Mouse (Mus musculus): ENCODE measurements around the gene Grin2c.

The Grin2c gene

GRCm38 (mm10) chr11:115267061-115267883 lies at the start of gene Grin2c:
Grin2c (minus strand) TSS chr11:115267243.
- DNase-seq (ENCODE audit: low read depth, low spot score) = no peak

DNA sequence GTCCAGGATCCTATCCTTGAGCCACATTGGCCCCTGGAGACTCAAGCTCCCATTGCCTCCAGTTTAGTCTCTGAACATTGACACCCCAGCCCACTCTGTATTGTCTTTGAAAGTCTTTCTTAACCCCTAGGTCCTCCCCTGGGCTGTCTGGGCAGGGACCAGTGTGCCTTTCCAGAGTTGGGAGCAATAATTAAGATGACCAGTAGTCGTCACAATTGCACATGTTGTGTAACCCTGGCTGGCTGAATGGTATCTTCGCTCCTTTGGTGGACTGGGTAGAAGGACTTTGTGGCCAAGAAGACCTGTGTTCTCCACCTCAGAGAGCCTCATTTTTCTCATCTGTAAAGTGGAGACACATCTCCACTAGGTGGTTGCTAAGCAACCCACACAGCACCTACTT lies 47.2 kb upstream of the Grin2c start:
- no peak for DNase-seq (ENCODE audit: low read depth, low spot score)

GRCm38 (mm10) chr11:115308781-115309180 lies 41.7 kb upstream of the Grin2c start:
- no peak for DNase-seq (ENCODE audit: low read depth, low spot score)

DNA sequence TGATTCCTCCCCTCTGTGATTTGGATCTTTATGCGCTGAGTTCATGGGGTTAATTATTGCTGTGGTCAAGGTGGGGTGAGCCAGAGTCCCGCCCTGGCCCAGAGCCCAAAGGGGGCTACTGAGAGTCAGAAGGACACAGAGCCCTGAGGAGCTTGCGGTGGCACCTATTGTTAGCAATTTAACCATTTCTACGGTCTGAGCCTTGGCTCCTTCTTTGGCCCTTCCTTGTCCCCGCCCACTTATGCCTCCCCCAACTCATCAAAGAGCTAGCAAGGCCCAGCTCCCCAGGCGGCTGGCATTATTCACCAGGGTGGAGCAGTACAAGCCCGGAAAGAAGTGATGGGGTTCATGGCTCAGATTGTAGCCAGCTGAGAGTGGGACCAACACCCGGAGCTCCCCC lies 39.8 kb upstream of the Grin2c start, which contains the start of gene Otop2:
Otop2 (plus strand) TSS at position 301 of the 400 bp plus-strand sequence.
- no peak for DNase-seq (ENCODE audit: low read depth, low spot score)

DNA sequence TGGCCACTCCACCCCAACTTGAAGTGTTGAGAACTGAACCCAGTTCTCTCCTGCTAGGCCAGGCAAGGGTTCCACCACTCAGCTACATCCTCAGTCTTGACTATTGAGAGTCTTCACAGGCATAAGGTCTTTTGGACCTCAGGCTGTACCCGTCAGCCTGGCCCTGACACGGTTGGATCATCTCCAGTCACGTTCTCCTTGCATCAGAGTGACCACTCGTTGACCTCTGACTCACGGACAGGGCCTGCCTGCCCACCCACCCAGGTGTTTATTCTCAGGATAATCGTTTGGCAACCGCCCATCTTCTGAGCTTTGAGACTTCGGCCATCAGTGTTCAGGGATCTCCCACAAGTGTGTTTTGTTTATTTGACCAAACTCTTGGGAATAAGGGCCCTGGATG lies 36.1 kb upstream of the Grin2c start:
- no peak for DNase-seq (ENCODE audit: low read depth, low spot score)

- no peak for DNase-seq (ENCODE audit: low read depth, low spot score)
Observed at GRCm38 (mm10) chr11:115301351-115301750, 34.3 kb upstream of the Grin2c start.

DNA sequence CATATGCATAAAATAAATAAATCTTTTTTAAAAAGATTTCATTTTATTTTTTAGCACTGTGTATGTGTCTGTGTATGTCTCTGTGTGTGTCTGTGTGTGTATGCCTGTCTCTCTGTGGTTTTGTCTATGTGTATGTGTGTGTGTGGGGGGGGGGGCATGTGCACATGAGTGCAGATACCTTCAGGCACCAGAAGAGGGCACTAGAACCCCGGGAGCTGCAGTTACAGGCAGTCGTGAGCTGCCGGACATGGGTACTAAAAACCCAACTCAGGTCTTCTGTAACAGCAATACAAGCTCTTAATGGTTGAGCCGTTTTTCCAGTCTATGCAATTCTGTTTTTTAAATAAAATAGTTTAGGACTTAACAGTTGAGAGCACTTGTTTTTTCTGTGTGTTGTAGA lies 33.7 kb upstream of the Grin2c start:
- no peak for DNase-seq (ENCODE audit: low read depth, low spot score)

- no peak for DNase-seq (ENCODE audit: low read depth, low spot score)
Observed at GRCm38 (mm10) chr11:115298160-115298559, 31.1 kb upstream of the Grin2c start.

DNA sequence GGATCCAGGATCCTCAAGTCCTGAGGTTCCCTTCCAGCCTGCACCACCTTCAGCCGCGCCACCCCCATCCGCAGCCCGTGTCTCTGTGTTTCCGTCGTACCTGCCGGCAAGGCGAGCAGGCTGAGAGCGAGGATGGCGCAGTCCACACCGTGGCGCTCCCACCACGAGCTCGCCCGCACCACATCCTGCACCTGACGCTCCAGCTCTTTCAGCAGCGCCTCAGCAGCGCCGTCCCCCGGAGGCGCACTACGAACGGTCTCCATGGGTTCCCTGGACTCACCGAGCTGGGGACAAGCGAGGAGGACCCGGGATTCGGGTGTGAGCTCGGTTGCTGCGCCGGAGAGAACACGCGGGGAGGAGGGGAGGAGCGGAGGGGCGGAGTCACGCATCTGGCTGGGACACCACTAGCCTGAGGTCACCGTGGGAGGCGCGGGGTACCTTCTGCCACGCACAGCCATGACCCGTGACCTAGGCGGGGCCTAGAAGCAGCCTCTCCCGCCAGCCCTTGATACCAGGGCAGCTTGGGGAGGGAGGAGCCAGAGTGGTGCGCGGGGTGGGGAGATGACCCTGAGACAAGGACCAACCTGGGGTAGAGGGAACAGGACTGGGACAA lies 30.3 kb upstream of the Grin2c start, which contains the start of gene Fads6:
Fads6 (minus strand) TSS at position 450 of the 613 bp plus-strand sequence.
- DNase-seq (ENCODE audit: low read depth, low spot score) = peak; percentile 23

- DNase-seq (ENCODE audit: low read depth, low spot score) = no peak
Observed at GRCm38 (mm10) chr11:115296471-115297210, 29.6 kb upstream of the Grin2c start.

GRCm38 (mm10) chr11:115295939-115296338 lies 28.9 kb upstream of the Grin2c start:
- no peak for DNase-seq (ENCODE audit: low read depth, low spot score)

GRCm38 (mm10) chr11:115292631-115293375 lies 25.8 kb upstream of the Grin2c start:
- DNase-seq (ENCODE audit: low read depth, low spot score) = no peak

DNA sequence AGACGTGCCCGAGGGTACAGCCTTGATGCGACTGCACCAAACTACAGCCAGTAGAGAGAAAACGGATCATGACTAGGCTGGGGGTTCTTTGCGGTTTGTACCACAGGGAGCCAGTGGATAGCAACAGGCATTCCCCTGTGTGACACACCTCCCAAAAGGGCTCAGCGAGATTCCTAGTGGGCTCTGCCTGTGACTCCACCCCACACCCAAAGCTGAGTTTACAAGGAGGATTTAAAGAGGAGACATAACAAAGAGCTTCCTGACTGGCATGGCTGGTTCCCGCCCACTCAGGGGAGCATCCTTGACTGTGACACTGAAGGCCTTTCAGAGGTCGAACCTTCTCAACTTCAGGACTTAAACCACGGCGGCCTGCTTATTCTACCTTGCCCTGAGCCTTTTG lies 24.5 kb upstream of the Grin2c start:
- no peak for DNase-seq (ENCODE audit: low read depth, low spot score)

GRCm38 (mm10) chr11:115290919-115291318 lies 23.9 kb upstream of the Grin2c start:
- no peak for DNase-seq (ENCODE audit: low read depth, low spot score)

GRCm38 (mm10) chr11:115290314-115290713 lies 23.3 kb upstream of the Grin2c start:
- no peak for DNase-seq (ENCODE audit: low read depth, low spot score)

DNA sequence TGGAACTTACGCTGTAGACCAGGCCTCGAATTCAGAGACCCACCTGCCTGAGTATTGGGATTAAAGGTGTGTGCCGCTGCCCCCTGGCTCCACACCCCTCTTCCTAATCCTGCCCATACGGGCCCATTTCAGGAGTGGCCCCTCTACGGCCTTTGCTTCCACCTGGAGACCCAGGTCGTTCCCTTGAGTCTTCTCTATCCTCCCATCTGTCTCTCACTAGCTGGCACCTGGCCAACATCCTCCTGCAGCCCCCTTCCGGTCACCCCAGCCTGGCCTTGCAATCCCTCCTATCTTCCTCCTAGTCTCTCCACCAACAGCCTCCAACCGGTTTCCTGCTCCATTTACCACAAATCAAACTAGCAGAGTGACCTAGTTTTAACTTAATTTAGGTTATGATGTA lies 22.8 kb upstream of the Grin2c start:
- no peak for DNase-seq (ENCODE audit: low read depth, low spot score)

- no peak for DNase-seq (ENCODE audit: low read depth, low spot score)
Observed at GRCm38 (mm10) chr11:115288305-115288704, 21.3 kb upstream of the Grin2c start.

- no peak for DNase-seq (ENCODE audit: low read depth, low spot score)
Observed at GRCm38 (mm10) chr11:115287386-115287785, 20.3 kb upstream of the Grin2c start.

GRCm38 (mm10) chr11:115286201-115286993 lies 19.4 kb upstream of the Grin2c start:
- no peak for DNase-seq (ENCODE audit: low read depth, low spot score)

DNA sequence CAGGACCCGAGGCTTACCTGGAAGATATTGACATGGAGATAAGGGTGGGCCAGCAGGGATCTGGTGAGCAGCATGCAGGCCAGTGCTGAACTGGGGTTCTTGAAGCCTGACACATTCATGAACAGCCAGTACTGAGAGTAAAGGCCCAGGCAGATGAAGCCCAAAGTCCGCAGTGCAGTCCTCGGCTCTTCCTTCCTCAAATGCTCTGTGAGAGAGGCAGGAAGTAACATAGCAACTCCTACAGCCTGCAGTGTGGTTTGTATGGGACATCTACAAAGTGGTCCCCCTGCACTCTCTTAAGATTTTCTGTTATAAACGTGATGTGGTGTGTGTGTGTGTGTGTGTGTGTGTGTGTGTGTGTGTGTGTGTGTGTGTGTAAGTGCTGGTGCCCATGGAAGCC lies 18.2 kb upstream of the Grin2c start:
- no peak for DNase-seq (ENCODE audit: low read depth, low spot score)

All from forelimb bud, embryonic 11.5 days (tissue).